Mouse (Mus musculus) forebrain, embryonic 13.5 days (tissue): ENCODE measurements around the gene Slc35e2. TPM values are rescaled to one million over a fixed set of nuclear protein-coding genes. Genes with fewer than 3 reads are reported as not detected.
A peak's percentile ranks its signal among the peaks of the same experiment; 100 is the strongest.

Experiments
- ATAC-seq: fragments of 200-750 bp; cut with Nextera tagmentation; 2 replicates; pipeline ENCODE4 v1.8.0; 2017
- H3K27ac ChIP-seq: fragments of 300-500 bp; sonication (generic); 2 replicates; pipeline ENCODE4 v1.5.1; 2015; ENCODE audit warnings: inconsistent platforms, mild to moderate bottlenecking, moderate library complexity
- H3K27me3 ChIP-seq: fragments of 300-500 bp; sonication (generic); 2 replicates; pipeline ENCODE4 v1.6.1; 2015; ENCODE audit warnings: mild to moderate bottlenecking, inconsistent platforms
- H3K36me3 ChIP-seq: fragments of 300-500 bp; sonication (generic); 2 replicates; pipeline ENCODE4 v1.6.1; 2015; ENCODE audit warnings: mild to moderate bottlenecking, inconsistent platforms; ENCODE audit not compliant: poor library complexity, severe bottlenecking
- H3K4me1 ChIP-seq: fragments of 300-500 bp; sonication (generic); 2 replicates; pipeline ENCODE4 v1.6.1; 2015; ENCODE audit warnings: inconsistent platforms
- H3K4me2 ChIP-seq: fragments of 300-500 bp; sonication (generic); 2 replicates; pipeline ENCODE4 v1.6.1; 2015; ENCODE audit warnings: inconsistent platforms, mild to moderate bottlenecking, moderate library complexity
- H3K4me3 ChIP-seq: fragments of 300-500 bp; sonication (generic); 2 replicates; pipeline ENCODE4 v1.5.1; 2015; ENCODE audit warnings: mild to moderate bottlenecking, inconsistent platforms
- H3K9ac ChIP-seq: fragments of 300-500 bp; sonication (generic); 2 replicates; pipeline ENCODE4 v1.6.1; 2015; ENCODE audit warnings: mild to moderate bottlenecking, inconsistent platforms
- H3K9me3 ChIP-seq: fragments of 300-500 bp; sonication (generic); replicated peaks from 2 replicates; pipeline ENCODE4 v1.6.1; 2016; ENCODE audit warnings: inconsistent platforms
- WGBS: fragments of 180-500 bp; shearing (Covaris S2); methylation state at CpG from one replicate; pipeline ENCODE4 v1.1.7; 2015; 5-methylcytosine and 5-hydroxymethylcytosine counted together
- polyA plus RNA-seq: library from polyadenylated mRNA; unstranded; fragments of >200 nt; fragmentation: Nextera tagmentation; extraction: Ambion mirVana; gene quantifications from 2 replicates; pipeline ENCODE4 v1.2.1, GENCODE M21; 2015

Slc35e2 gene
- polyA plus RNA-seq, 1 experiment from 2014 or later = 10.6 TPM

DNA sequence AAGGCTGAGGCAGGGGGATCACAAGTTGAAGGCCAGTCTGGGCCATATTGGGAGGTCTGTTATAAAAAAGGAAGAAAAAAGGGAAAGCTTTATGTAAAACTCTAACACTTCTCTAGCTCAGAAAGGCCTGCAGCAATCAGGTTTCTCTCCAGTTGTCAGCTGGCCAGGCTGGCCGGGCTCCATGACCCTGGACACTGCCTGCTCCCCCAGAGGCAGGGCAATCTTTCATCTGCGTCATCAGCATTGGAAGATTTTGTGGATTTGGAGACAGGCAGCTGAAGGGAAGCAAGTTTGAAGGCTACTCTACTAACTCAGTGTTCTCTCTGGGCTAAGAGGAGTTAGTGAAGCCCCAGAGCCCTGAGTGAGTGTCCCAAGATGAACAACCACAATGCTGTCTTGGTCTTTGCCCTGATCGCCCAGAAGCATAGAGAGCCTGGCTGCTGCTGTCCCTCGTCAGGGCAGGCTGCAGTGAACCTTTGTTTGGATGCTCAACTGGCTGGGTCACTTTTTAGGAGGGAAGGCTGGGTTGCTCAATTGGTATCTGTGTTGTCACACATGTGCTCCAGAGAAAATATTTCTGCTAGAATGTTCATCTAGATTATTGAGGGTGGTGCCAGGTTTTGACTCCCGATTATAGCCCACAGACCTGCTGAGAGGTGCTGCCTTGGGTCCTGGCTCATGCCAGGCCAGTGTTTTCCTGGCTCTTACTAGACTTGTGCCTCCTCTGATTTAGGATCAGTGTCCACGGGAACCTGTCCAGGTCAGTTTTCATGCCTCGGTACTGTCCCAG, 22.7 kb upstream of the Slc35e2 start:
- no peak overlapping the region for H3K4me2 ChIP-seq
- ATAC-seq = no peak
- H3K4me3 ChIP-seq = no peak overlapping the region
- H3K36me3 ChIP-seq = peaks cover 48% of the 10 kb centered on the region
- H3K27ac ChIP-seq = no peak overlapping the region
- no peak overlapping the region for H3K9ac ChIP-seq
- no peaks in the 10 kb centered on the region for H3K27me3 ChIP-seq
- no peaks in the 10 kb centered on the region for H3K9me3 ChIP-seq
- H3K4me1 ChIP-seq = no peaks in the 10 kb centered on the region
- WGBS = 92% methylated on average over 7 of the region's 7 CpGs

DNA sequence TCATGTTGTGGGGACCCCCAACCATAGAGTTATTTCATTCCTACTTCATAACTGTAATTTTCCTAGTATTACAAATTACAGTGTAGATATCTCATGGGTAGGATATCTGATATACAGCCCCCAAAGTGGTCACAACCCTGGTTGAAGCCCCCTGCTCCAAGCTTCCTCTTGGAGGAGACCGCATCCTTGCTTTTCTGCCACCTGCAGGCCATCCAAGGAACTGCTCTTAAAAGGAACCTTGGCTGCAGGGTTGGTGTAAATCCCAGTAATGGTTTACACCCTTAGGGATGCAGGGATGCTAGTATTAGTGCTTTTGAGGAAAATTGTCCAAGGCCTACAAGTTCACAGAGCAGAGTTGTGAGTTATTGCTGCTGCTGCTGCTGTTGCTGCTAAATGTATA, 20.8 kb upstream of the Slc35e2 start:
- no peak for ATAC-seq
- H3K36me3 ChIP-seq = peaks cover 67% of the 10 kb centered on the region
- H3K9ac ChIP-seq = no peak overlapping the region
- 21% methylated on average over 1 of the region's 1 CpGs for WGBS
- H3K4me3 ChIP-seq = no peak overlapping the region
- no peaks in the 10 kb centered on the region for H3K4me1 ChIP-seq
- H3K27ac ChIP-seq = no peak overlapping the region
- no peaks in the 10 kb centered on the region for H3K9me3 ChIP-seq
- no peaks in the 10 kb centered on the region for H3K27me3 ChIP-seq
- H3K4me2 ChIP-seq = no peak overlapping the region

DNA sequence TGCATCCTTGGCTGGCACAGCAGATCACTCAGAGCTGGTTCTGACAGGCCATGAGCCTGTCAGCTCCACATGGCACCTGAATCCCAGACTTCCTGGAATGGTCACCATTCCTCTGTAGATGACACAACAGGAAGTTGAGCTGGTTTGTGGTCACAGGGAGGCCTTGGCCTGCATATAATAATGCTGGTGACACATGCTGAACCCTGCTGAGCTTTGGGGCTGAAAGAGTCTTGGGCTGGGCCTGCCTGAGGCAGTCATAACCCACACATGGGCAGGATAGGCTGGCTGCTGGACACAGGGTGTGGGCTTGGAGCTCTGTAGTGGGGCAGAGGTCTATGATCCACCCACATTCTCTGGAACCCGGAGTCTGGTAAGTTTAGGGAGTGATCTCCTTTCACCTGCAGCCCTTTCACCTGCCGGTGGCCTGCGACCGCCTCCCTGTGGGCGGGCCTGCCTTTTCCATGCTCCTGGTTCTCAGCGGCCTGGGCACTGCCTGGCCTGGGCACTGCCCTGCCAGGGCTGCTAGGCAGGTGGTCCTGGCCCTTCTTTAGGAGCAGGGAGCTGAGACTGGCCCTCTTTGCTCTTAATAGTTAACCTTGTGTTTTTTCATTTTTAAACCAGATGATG, 18.8 kb upstream of the Slc35e2 start:
- no peak overlapping the region for H3K4me3 ChIP-seq
- H3K27ac ChIP-seq = no peak overlapping the region
- no peaks in the 10 kb centered on the region for H3K4me1 ChIP-seq
- no peak overlapping the region for H3K4me2 ChIP-seq
- 88% methylated on average over 6 of the region's 6 CpGs for WGBS
- ATAC-seq = no peak
- no peaks in the 10 kb centered on the region for H3K27me3 ChIP-seq
- H3K36me3 ChIP-seq = peaks cover 78% of the 10 kb centered on the region
- no peaks in the 10 kb centered on the region for H3K9me3 ChIP-seq
- no peak overlapping the region for H3K9ac ChIP-seq

- H3K27me3 ChIP-seq = no peaks in the 10 kb centered on the region
- no peak overlapping the region for H3K4me2 ChIP-seq
- H3K27ac ChIP-seq = no peak overlapping the region
- peaks cover 69% of the 10 kb centered on the region for H3K36me3 ChIP-seq
- no peak overlapping the region for H3K4me3 ChIP-seq
- H3K9me3 ChIP-seq = no peaks in the 10 kb centered on the region
- no peak for ATAC-seq
- no peaks in the 10 kb centered on the region for H3K4me1 ChIP-seq
- H3K9ac ChIP-seq = no peak overlapping the region
- 96% methylated on average over 5 of the region's 5 CpGs for WGBS
Measured at GRCm38 (mm10) chr4:155589356-155589755, 11.9 kb upstream of the Slc35e2 start.

DNA sequence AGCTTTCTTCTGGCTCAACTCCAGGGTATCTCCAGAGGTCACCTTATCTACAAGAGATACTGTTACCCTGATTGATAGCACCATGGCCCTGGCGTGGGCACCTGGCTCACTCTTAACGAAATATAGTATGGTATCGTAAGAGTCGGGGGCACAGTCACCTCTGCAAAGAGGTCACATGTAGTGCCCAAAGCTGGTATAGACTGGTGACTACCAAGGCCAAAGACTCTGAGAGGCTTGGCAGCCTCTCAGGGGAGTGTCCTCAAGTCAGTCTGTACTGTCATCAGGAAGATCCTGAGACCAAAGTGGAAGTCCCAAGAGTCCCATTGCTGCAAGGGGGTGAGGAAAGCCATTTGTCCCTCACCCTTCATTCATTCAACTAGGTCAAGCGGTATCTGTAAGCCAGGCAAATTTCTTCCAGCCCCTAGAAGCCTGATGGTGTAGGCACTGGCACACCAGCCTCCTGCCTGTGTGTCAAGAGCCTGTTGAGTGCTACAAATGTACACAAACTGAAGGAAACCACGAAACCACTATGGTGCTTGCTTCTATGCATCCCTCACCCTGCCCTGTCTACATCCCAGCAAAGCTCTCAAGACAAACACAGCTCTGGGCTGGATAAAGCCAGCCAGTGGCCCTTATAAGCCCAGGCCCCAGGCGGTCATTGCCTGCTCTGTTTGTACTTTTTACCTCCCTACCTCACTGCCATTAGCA, 10.1 kb upstream of the Slc35e2 start:
- no peaks in the 10 kb centered on the region for H3K9me3 ChIP-seq
- no peaks in the 10 kb centered on the region for H3K4me1 ChIP-seq
- no peak overlapping the region for H3K4me3 ChIP-seq
- ATAC-seq = no peak
- peaks cover 51% of the 10 kb centered on the region for H3K36me3 ChIP-seq
- H3K4me2 ChIP-seq = no peak overlapping the region
- no peaks in the 10 kb centered on the region for H3K27me3 ChIP-seq
- 88% methylated on average over 7 of the region's 7 CpGs for WGBS
- no peak overlapping the region for H3K9ac ChIP-seq
- no peak overlapping the region for H3K27ac ChIP-seq

GRCm38 (mm10) chr4:155593780-155594179, 7.4 kb upstream of the Slc35e2 start:
- Histone ChIP-seq H3K36me3 (peaks cover 25% of the 10 kb centered on the region), H3K27me3 (0 out of 2 replicates have a peak, but pooled peaks cover 5% of the 10 kb centered on the region), H3K4me2 (no peak overlapping the region), H3K9ac (no peak overlapping the region), H3K4me3 (no peak overlapping the region), H3K4me1 (no peaks in the 10 kb centered on the region), H3K9me3 (no peaks in the 10 kb centered on the region), H3K27ac (no peak overlapping the region)
- no peak for ATAC-seq
- WGBS = 60% methylated on average over 1 of the region's 1 CpGs

DNA sequence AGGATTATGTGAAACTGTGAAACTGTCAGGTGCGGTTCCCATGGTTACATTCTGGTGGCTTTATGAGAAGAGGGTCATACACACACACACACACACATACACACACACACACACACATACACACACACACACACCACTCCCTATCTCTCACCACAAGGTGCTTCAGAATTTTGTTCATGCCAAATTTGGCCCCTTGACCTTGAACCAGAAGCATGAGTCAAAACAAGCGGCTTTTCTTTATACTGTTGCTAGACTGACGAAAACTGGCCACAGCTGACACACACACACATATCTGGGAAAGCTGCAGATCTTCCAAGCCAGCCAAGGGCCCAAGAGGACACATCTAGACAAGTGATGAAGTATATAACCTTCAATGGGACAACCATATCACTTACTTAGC, 5.4 kb upstream of the Slc35e2 start:
- Histone ChIP-seq H3K9ac (no peak overlapping the region), H3K4me2 (no peak overlapping the region), H3K27me3 (0 out of 2 replicates have a peak, but pooled peaks cover 5% of the 10 kb centered on the region), H3K36me3 (peaks cover 6% of the 10 kb centered on the region), H3K9me3 (no peaks in the 10 kb centered on the region), H3K4me3 (no peak overlapping the region), H3K27ac (no peak overlapping the region), H3K4me1 (peaks cover 5% of the 10 kb centered on the region; the same call in 1 of the 2 replicates)
- no peak for ATAC-seq
- 88% methylated on average over 3 of the region's 3 CpGs for WGBS

DNA sequence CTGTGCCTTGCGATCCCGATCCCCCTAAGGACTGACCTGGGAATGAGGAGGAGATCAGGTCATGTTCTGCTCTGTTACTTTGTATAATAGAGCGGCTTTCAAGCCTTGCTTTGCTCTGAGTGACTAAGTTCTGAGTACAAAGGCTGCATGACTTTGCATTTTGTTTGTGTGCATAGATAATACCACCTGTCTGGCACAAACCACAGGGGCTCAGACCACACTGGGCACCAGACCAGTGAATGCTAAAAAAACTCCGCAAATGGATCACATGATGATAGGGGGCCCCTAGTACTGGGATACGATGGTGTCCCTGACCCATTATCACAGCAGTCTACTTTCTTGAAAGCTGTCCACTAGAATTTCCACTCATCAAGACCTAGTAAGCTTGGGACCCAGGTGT, 4.6 kb upstream of the Slc35e2 start:
- no peak for ATAC-seq
- H3K27ac ChIP-seq = no peak overlapping the region
- WGBS = 77% methylated on average over 5 of the region's 5 CpGs
- peaks cover 5% of the 10 kb centered on the region; the same call in 1 of the 2 replicates for H3K4me1 ChIP-seq
- no peaks in the 10 kb centered on the region for H3K36me3 ChIP-seq
- no peaks in the 10 kb centered on the region for H3K9me3 ChIP-seq
- no peak overlapping the region for H3K9ac ChIP-seq
- H3K4me3 ChIP-seq = no peak overlapping the region
- H3K4me2 ChIP-seq = no peak overlapping the region
- H3K27me3 ChIP-seq = 0 out of 2 replicates have a peak, but pooled peaks cover 5% of the 10 kb centered on the region

GRCm38 (mm10) chr4:155598536-155598935, 2.7 kb upstream of the Slc35e2 start:
- H3K27ac ChIP-seq = no peak overlapping the region
- H3K36me3 ChIP-seq = 0 out of 2 replicates have a peak, but pooled peaks cover 6% of the 10 kb centered on the region
- 0 out of 2 replicates have a peak, but pooled peaks cover 5% of the 10 kb centered on the region for H3K27me3 ChIP-seq
- H3K4me2 ChIP-seq = no peak overlapping the region
- 18% methylated on average over 20 of the region's 20 CpGs for WGBS
- no peak for ATAC-seq
- H3K4me1 ChIP-seq = peaks cover 17% of the 10 kb centered on the region
- H3K9me3 ChIP-seq = no peaks in the 10 kb centered on the region
- H3K9ac ChIP-seq = no peak overlapping the region
- no peak overlapping the region for H3K4me3 ChIP-seq

DNA sequence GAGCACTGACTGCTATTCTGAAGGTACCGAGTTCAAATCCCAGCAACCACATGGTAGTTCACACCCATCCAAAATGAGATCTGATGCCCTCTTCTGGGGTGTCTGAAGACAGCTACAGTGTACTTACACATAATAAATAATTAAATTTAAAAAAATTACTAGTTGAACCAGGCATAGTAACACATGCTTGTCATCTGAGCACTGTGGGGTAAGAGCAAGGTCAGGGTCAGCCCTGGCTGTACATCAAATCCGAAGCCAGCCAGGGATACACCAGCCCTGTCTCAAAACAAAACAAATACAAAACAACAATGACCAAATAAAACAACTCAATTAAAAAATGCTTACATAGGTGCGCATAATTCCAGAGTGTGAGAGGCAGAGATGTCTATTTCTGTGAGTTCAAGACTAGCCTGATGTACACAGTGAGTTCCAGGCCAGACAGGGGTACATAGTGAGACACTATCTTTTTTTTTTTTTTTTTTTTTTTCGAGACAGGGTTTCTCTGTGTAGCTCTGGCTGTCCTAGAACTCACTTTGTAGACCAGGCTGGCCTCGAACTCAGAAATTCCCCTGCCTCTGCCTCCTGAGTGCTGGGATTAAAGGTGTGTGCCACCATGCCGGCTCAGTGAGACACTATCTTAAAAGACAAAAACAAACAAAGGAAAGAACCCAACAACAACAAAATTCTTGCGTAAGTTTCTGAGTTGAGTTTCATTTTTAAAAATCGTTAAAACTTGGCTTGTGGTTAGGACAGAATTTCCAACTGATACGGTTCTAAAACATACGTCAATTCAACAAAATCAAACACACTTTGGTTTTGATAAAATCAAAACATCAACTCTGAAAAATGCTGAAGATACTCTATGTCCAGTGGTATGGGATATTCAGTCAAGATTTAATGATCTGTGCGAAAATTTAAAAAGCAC, 1.1 kb upstream of the Slc35e2 start:
- H3K4me2 ChIP-seq = peak overlapping the region; percentile 92
- peaks cover 12% of the 10 kb centered on the region; the same call in 1 of the 2 replicates for H3K36me3 ChIP-seq
- 0 out of 2 replicates have a peak, but pooled peaks cover 5% of the 10 kb centered on the region for H3K27me3 ChIP-seq
- no peaks in the 10 kb centered on the region for H3K9me3 ChIP-seq
- 91% methylated on average over 11 of the region's 11 CpGs for WGBS
- peak overlapping the region; percentile 97 for H3K9ac ChIP-seq
- H3K27ac ChIP-seq = peak overlapping the region; percentile 99; the same call in 1 of the 2 replicates
- H3K4me3 ChIP-seq = peak overlapping the region; percentile 96
- H3K4me1 ChIP-seq = peaks cover 17% of the 10 kb centered on the region
- no peak for ATAC-seq

DNA sequence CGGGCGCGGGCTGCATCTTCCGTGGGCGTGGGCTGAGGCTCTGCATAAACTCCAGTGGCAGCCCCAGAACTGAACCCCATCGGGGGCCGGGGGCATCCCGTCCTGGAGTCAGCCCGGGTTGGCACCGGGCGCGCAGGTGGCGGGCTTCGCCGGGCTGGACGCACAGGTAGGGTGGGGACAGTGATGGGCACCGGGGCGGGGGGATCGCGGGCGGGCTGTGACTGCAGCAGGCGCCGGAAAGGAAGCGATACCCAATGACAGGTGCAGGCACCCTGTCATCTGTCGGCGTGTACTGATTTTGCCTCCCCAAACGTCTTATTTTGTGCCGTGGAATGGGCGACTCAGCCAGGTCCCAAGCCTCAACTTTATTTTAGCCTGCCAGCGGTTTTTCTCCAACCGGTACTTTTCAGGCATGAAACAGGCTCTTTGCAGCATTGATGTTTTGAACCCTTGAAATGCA, 811 bp downstream of the Slc35e2 start:
- peak overlapping the region; percentile 96 for H3K4me3 ChIP-seq
- H3K4me1 ChIP-seq = peaks cover 17% of the 10 kb centered on the region
- no peaks in the 10 kb centered on the region for H3K9me3 ChIP-seq
- H3K4me2 ChIP-seq = peak overlapping the region; percentile 92
- peak overlapping the region; percentile 99 for H3K27ac ChIP-seq
- H3K27me3 ChIP-seq = no peaks in the 10 kb centered on the region
- H3K36me3 ChIP-seq = peaks cover 24% of the 10 kb centered on the region; the same call in 1 of the 2 replicates
- WGBS = 3% methylated on average over 24 of the region's 31 CpGs
- peak overlapping the region; percentile 97 for H3K9ac ChIP-seq
- ATAC-seq = no peak
